Mouse (Mus musculus): Measurements from ENCODE around the gene Xndc1. TPM values are rescaled to one million over a fixed set of nuclear protein-coding genes. Genes with fewer than 3 reads are reported as not detected.
"Not testable (repeated sequence)": the region's sequence is repeated elsewhere in the genome, so short reads cannot be mapped to it uniquely, and the experiment has no call there.

The Xndc1 gene
- polyA plus RNA-seq, 1 experiment = 13.2 TPM

DNA sequence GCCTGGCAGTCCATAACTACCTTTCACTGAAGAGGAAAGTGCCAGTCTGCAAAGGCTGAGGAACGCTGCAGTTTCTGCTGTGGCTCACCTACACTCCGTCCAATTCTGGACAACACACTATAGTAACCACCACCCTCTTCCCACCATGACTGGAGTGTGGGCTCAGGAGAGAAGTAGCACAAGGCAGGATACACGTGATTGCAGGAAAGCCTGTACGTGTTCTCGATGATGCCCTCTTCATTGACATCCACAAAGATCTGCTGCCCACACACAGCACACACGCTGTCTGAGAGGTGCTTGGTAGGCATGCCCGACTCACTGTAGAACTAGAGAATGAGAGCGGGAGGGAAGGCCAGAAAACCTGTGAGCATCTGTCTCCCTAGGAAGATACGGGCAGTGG is 41.5 kb upstream of the Xndc1 start:
- DNase-seq = no peak
- WGBS = 89% methylated on average over 9 of the region's 9 CpGs
- Histone ChIP-seq H3K4me1 (ENCODE audit: control insufficient read depth, insufficient read depth, low read length) (no peaks in the 10 kb centered on the region), H3K27me3 (replicated peaks; ENCODE audit: control insufficient read depth, insufficient read depth, low read length) (no peaks in the 10 kb centered on the region), H3K36me3 (ENCODE audit: control insufficient read depth, insufficient read depth, low read length) (no peaks in the 10 kb centered on the region), H3K4me3 (ENCODE audit: insufficient read depth, low read depth, low read length) (no peak overlapping the region), H3K27ac (ENCODE audit: insufficient read depth, low read depth, low read length) (no peak overlapping the region)
- TF ChIP-seq POLR2A (IDR thresholded peaks at IDR 0.05; ENCODE audit: low read depth, low read length) (no peak), CTCF (conservative IDR thresholded peaks at IDR 0.05; ENCODE audit: insufficient read depth, insufficient read length, low read depth, low read length) (no peak)

GRCm38 (mm10) chr7:102025187-102026119 is 39.9 kb upstream of the Xndc1 start:
- 75% methylated on average over 2 of the region's 2 CpGs for whole genome bisulfite sequencing
- TF ChIP-seq CTCF (conservative IDR thresholded peaks at IDR 0.05; ENCODE audit: insufficient read depth, insufficient read length, low read depth, low read length) = no peak
- no peak for TF ChIP-seq POLR2A (IDR thresholded peaks at IDR 0.05; ENCODE audit: low read depth, low read length)
- Histone ChIP-seq H3K4me1 (ENCODE audit: control insufficient read depth, insufficient read depth, low read length) (no peaks in the 10 kb centered on the region), H3K27me3 (replicated peaks; ENCODE audit: control insufficient read depth, insufficient read depth, low read length) (no peaks in the 10 kb centered on the region), H3K27ac (ENCODE audit: insufficient read depth, low read depth, low read length) (no peak overlapping the region), H3K4me3 (ENCODE audit: insufficient read depth, low read depth, low read length) (no peak overlapping the region), H3K36me3 (ENCODE audit: control insufficient read depth, insufficient read depth, low read length) (no peaks in the 10 kb centered on the region)
- no peak for DNase-seq

- Histone ChIP-seq H3K27ac (ENCODE audit: insufficient read depth, low read depth, low read length) (no peak overlapping the region), H3K4me1 (ENCODE audit: control insufficient read depth, insufficient read depth, low read length) (no peaks in the 10 kb centered on the region), H3K36me3 (ENCODE audit: control insufficient read depth, insufficient read depth, low read length) (peaks cover 9% of the 10 kb centered on the region), H3K27me3 (replicated peaks; ENCODE audit: control insufficient read depth, insufficient read depth, low read length) (no peaks in the 10 kb centered on the region), H3K4me3 (ENCODE audit: insufficient read depth, low read depth, low read length) (no peak overlapping the region)
- WGBS = 90% methylated on average over 1 of the region's 1 CpGs
- DNase-seq = no peak
- TF ChIP-seq CTCF (conservative IDR thresholded peaks at IDR 0.05; ENCODE audit: insufficient read depth, insufficient read length, low read depth, low read length) (peak; percentile 29; the same call in 1 of the 2 replicates), POLR2A (IDR thresholded peaks at IDR 0.05; ENCODE audit: low read depth, low read length) (no peak)
Measured at GRCm38 (mm10) chr7:102034904-102035303, 30.4 kb upstream of the Xndc1 start.

GRCm38 (mm10) chr7:102035534-102035933 is 29.8 kb upstream of the Xndc1 start:
- DNase-seq = no peak
- Histone ChIP-seq H3K36me3 (ENCODE audit: control insufficient read depth, insufficient read depth, low read length) (peaks cover 9% of the 10 kb centered on the region), H3K4me1 (ENCODE audit: control insufficient read depth, insufficient read depth, low read length) (no peaks in the 10 kb centered on the region), H3K27ac (ENCODE audit: insufficient read depth, low read depth, low read length) (no peak overlapping the region), H3K27me3 (replicated peaks; ENCODE audit: control insufficient read depth, insufficient read depth, low read length) (no peaks in the 10 kb centered on the region), H3K4me3 (ENCODE audit: insufficient read depth, low read depth, low read length) (no peak overlapping the region)
- 83% methylated on average over 2 of the region's 2 CpGs for WGBS
- TF ChIP-seq POLR2A (IDR thresholded peaks at IDR 0.05; ENCODE audit: low read depth, low read length) (no peak), CTCF (conservative IDR thresholded peaks at IDR 0.05; ENCODE audit: insufficient read depth, insufficient read length, low read depth, low read length) (no peak)

- WGBS = 96% methylated on average over 3 of the region's 3 CpGs
- H3K4me3 ChIP-seq (ENCODE audit: insufficient read depth, low read depth, low read length) = no peak overlapping the region
- no peak overlapping the region for H3K27ac ChIP-seq (ENCODE audit: insufficient read depth, low read depth, low read length)
- DNase-seq = no peak
- H3K4me1 ChIP-seq (ENCODE audit: control insufficient read depth, insufficient read depth, low read length) = no peaks in the 10 kb centered on the region
- H3K36me3 ChIP-seq (ENCODE audit: control insufficient read depth, insufficient read depth, low read length) = peaks cover 9% of the 10 kb centered on the region
- no peak for TF ChIP-seq CTCF (conservative IDR thresholded peaks at IDR 0.05; ENCODE audit: insufficient read depth, insufficient read length, low read depth, low read length)
- no peak for TF ChIP-seq POLR2A (IDR thresholded peaks at IDR 0.05; ENCODE audit: low read depth, low read length)
- H3K27me3 ChIP-seq (replicated peaks; ENCODE audit: control insufficient read depth, insufficient read depth, low read length) = no peaks in the 10 kb centered on the region
Measured at GRCm38 (mm10) chr7:102037318-102037717, 28.0 kb upstream of the Xndc1 start.

GRCm38 (mm10) chr7:102042314-102042713 is 23.0 kb upstream of the Xndc1 start:
- TF ChIP-seq POLR2A (IDR thresholded peaks at IDR 0.05; ENCODE audit: low read depth, low read length) (no peak), CTCF (conservative IDR thresholded peaks at IDR 0.05; ENCODE audit: insufficient read depth, insufficient read length, low read depth, low read length) (no peak)
- Histone ChIP-seq H3K36me3 (ENCODE audit: control insufficient read depth, insufficient read depth, low read length) (peaks cover 6% of the 10 kb centered on the region; the same call in 1 of the 2 replicates), H3K4me3 (ENCODE audit: insufficient read depth, low read depth, low read length) (no peak overlapping the region), H3K27ac (ENCODE audit: insufficient read depth, low read depth, low read length) (peak overlapping the region; percentile 16; the same call in 1 of the 2 replicates), H3K4me1 (ENCODE audit: control insufficient read depth, insufficient read depth, low read length) (no peaks in the 10 kb centered on the region; the same call in 1 of the 2 replicates), H3K27me3 (replicated peaks; ENCODE audit: control insufficient read depth, insufficient read depth, low read length) (no peaks in the 10 kb centered on the region)
- peak; percentile 70 for DNase-seq
- 12% methylated on average over 2 of the region's 2 CpGs for WGBS

- not testable (repeated sequence) for H3K27ac ChIP-seq (ENCODE audit: insufficient read depth, low read depth, low read length); H3K4me3 ChIP-seq (ENCODE audit: insufficient read depth, low read depth, low read length); H3K36me3 ChIP-seq (ENCODE audit: control insufficient read depth, insufficient read depth, low read length); H3K4me1 ChIP-seq (ENCODE audit: control insufficient read depth, insufficient read depth, low read length); H3K27me3 ChIP-seq (replicated peaks; ENCODE audit: control insufficient read depth, insufficient read depth, low read length)
- peak; percentile 15 for DNase-seq
Measured at GRCm38 (mm10) chr7:102048524-102048923, 16.8 kb upstream of the Xndc1 start.

Data from kidney, adult 2 months (tissue).